Mouse (Mus musculus) C2C12 (cell line): ENCODE measurements around the gene Ppm1k. TPM values are rescaled to one million over a fixed set of nuclear protein-coding genes. Genes with fewer than 3 reads are reported as not detected.
"Not testable (repeated sequence)": the region's sequence is repeated elsewhere in the genome, so short reads cannot be mapped to it uniquely, and the experiment has no call there.

Experiments used
- H3K27me3 ChIP-seq: one replicate; pipeline ENCODE4 v1.6.1; 2011; ENCODE audit not compliant: control insufficient read depth, insufficient read depth, insufficient read length
- H3K36me3 ChIP-seq: one replicate; pipeline ENCODE4 v1.6.1; 2011; ENCODE audit not compliant: control insufficient read depth, insufficient read depth
- H3K4me3 ChIP-seq: one replicate; pipeline ENCODE4 v1.5.1; 2011; ENCODE audit warnings: mild to moderate bottlenecking, control low read depth; ENCODE audit not compliant: poor library complexity, insufficient read depth, severe bottlenecking
- H3K79me2 ChIP-seq: one replicate; pipeline ENCODE4 v1.6.1; 2011; ENCODE audit not compliant: control insufficient read depth, insufficient read depth
- H3K79me3 ChIP-seq: one replicate; pipeline ENCODE4 v1.6.1; 2011; ENCODE audit warnings: low read depth, control low read depth
- H3ac ChIP-seq: one replicate; pipeline ENCODE3; 2011; ENCODE audit warnings: low read depth; ENCODE audit not compliant: control insufficient read depth, insufficient read length
- CEBPB ChIP-seq: IDR thresholded peaks from one replicate; pipeline ENCODE4 v1.6.1; 2011; ENCODE audit warnings: low read depth, mild to moderate bottlenecking, control low read depth, moderate library complexity
- CTCF ChIP-seq: IDR thresholded peaks from one replicate; pipeline ENCODE4 v1.5.1; 2011; ENCODE audit not compliant: control insufficient read depth, insufficient read depth, insufficient read length
- FOSL1 ChIP-seq: IDR thresholded peaks from one replicate; pipeline ENCODE4 v1.8.0; 2011; ENCODE audit warnings: mild to moderate bottlenecking, low read length; ENCODE audit not compliant: poor library complexity, insufficient read depth, severe bottlenecking
- MAX ChIP-seq: IDR thresholded peaks from one replicate; pipeline ENCODE4 v1.6.1; 2011; ENCODE audit warnings: mild to moderate bottlenecking, control low read depth
- MYOD1 ChIP-seq: IDR thresholded peaks from one replicate; pipeline ENCODE4 v1.6.1; 2011; ENCODE audit warnings: low read depth; ENCODE audit not compliant: control insufficient read depth, insufficient read length
- MYOG ChIP-seq: IDR thresholded peaks from one replicate; pipeline ENCODE4 v1.6.1; 2011; ENCODE audit not compliant: control insufficient read depth, insufficient read length; ENCODE audit errors: extremely low read depth
- USF1 ChIP-seq: IDR thresholded peaks from one replicate; pipeline ENCODE4 v1.6.1; 2011; ENCODE audit warnings: low read depth, mild to moderate bottlenecking, control low read depth, moderate library complexity
- polyA plus RNA-seq: library from polyadenylated mRNA; unstranded; fragments of >200 nt; fragmentation: generic; extraction: Trizol; gene quantifications from one replicate; pipeline ENCODE4 v1.2.1, GENCODE M21; 2012; ENCODE audit warnings: missing spikeins

Ppm1k gene
- polyA plus RNA-seq, 1 experiment = 0.15 TPM

DNA sequence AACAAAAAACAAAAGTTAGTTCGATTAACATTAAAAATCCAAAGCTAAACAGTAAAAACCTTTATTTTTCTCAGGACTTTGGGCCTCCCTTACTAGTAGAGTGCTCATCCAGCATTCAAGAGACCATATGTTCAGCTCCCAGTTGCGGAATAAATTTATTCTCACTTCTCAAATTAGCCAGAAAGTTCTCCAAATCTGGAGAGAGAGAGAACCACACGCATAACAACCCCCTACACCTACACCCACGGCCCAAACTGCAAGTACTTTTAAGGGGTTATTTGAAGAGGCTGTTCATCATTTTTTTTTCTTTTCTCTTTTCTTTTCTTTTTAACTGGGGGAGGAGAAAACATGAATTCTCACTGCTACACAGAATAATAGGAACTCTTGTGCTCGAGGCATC, 23.4 kb downstream of the Ppm1k start:
- H3K36me3 ChIP-seq = no peaks in the 10 kb centered on the region
- no peak overlapping the region for H3ac ChIP-seq
- H3K79me3 ChIP-seq = no peaks in the 10 kb centered on the region
- no peaks in the 10 kb centered on the region for H3K79me2 ChIP-seq
- H3K4me3 ChIP-seq = no peak overlapping the region
- H3K27me3 ChIP-seq = no peaks in the 10 kb centered on the region
- TF ChIP-seq MYOD1 (no peak), CEBPB (no peak), MAX (no peak), CTCF (no peak), FOSL1 (no peak), MYOG (no peak), USF1 (no peak)

DNA sequence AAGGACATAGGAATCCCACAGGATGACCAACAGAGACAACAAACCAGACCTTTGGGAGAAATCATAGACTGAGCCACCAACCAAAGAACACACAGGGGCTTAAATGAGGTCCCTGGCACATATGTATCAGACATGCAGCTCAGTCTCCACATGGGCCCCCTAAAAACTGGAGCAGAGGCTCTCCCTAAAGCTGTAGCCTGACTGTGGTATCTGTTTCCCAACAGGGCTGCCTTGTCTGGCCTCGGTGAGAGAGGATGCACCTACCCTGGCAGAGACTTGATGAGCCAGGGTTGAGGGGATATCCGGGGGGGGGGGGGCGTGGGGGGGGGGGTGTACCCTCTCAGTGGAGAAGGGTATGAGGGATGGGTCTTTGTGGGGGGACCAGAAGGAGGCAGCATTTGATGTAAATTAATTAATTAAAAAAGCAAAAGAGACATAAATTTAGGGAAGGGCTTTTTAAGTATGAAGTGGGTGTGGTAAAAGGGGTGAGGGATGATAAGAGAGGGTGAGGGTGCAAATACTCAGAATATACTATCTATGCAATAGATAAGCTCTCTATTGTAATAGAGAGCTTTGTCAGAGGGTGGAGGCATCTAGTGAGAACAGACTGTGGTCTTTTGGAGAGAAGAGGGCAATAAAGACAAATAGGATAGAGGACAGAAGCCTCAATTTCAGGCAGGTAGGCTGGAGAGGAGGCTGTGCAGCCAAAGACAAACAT, 31.4 kb downstream of the Ppm1k start:
- no peak for TF ChIP-seq MYOG
- no peak for TF ChIP-seq MAX
- no peak for TF ChIP-seq CTCF
- no peak for TF ChIP-seq FOSL1
- no peak for TF ChIP-seq MYOD1
- TF ChIP-seq USF1 = no peak
- TF ChIP-seq CEBPB = no peak
- H3ac ChIP-seq = no peak overlapping the region
- no peaks in the 10 kb centered on the region for H3K36me3 ChIP-seq
- H3K27me3 ChIP-seq = no peaks in the 10 kb centered on the region
- H3K4me3 ChIP-seq = no peak overlapping the region
- H3K79me3 ChIP-seq = no peaks in the 10 kb centered on the region
- no peaks in the 10 kb centered on the region for H3K79me2 ChIP-seq

DNA sequence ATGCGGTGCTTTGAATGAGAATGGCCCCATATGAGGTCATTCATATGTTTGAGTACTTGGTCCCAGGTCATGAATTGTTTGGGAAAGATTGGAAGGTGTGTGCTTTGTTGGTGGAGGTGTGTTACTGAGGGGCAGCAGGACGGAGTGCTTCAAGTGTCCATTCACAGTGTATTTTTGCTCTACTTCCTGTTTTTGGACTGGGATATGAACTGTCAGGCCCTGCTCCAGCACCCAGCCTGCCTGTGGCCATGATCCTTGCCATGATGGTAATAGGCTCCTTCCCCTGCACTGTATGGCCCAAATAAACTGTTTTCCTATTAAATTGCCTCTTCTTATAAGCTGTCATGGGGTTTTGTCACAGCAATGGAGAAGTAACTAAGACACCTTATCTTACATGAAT, 36.1 kb downstream of the Ppm1k start:
- Histone ChIP-seq H3K36me3 (no peaks in the 10 kb centered on the region), H3K27me3 (no peaks in the 10 kb centered on the region), H3K79me3 (no peaks in the 10 kb centered on the region), H3ac (no peak overlapping the region), H3K4me3 (no peak overlapping the region), H3K79me2 (no peaks in the 10 kb centered on the region)
- TF ChIP-seq MAX (no peak), CTCF (no peak)

DNA sequence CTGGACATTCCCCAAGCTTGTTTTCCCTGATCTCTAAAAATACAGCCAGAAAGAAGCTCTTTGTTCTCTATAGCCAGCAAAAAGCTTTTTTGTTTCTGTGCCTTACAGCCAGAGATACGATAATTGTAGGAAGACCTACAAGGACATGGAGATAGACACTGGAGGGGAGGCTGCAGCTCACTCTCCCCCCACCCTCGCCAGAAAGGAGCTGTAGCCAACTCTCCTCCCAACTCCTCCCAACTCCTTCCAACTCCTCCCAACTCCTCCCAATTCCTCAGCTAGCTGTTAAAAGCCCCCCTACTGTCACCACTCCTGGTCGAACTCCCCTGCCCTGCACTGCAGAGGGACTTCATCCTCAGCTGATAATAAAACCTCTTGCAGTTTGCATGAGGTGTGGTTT, 67.1 kb downstream of the Ppm1k start:
- not testable (repeated sequence) for H3K27me3 ChIP-seq, H3K79me3 ChIP-seq, H3ac ChIP-seq, H3K79me2 ChIP-seq, H3K4me3 ChIP-seq, H3K36me3 ChIP-seq

Other genes with a start within 250 kb of the Ppm1k start
- not detected for gene Vmn1r16, start 206.0 kb downstream of the Ppm1k start, polyA plus RNA-seq
- gene Vmn1r17, start 171.7 kb downstream of the Ppm1k start, polyA plus RNA-seq = not detected
- not detected for gene Vmn1r18, start 139.7 kb downstream of the Ppm1k start, polyA plus RNA-seq
- gene Vmn1r19, start 131.7 kb downstream of the Ppm1k start, polyA plus RNA-seq = not detected
- gene Vmn1r20, start 106.5 kb downstream of the Ppm1k start, polyA plus RNA-seq = not detected
- gene Herc6, start 45.5 kb upstream of the Ppm1k start, polyA plus RNA-seq = 1.4 TPM
- 7.4 TPM for gene Pyurf, start 156.6 kb upstream of the Ppm1k start, polyA plus RNA-seq
- gene Lancl2, start 167.1 kb upstream of the Ppm1k start, polyA plus RNA-seq = 8.4 TPM